Mouse (Mus musculus): ENCODE measurements around the gene Vmn2r9. TPM values are rescaled to one million over a fixed set of nuclear protein-coding genes. Genes with fewer than 3 reads are reported as not detected.
"Not testable (repeated sequence)": the region's sequence is repeated elsewhere in the genome, so short reads cannot be mapped to it uniquely, and the experiment has no call there.

Vmn2r9 gene
- not detected in 2 replicates for polyA plus RNA-seq (2012; ENCODE audit: insufficient read depth, insufficient read length, missing spikeins)

- not testable (repeated sequence) for H3K27ac ChIP-seq (ENCODE audit: insufficient read depth, low read depth, low read length); H3K4me1 ChIP-seq (ENCODE audit: control insufficient read depth, insufficient read depth, low read length); H3K4me3 ChIP-seq (ENCODE audit: insufficient read depth, low read length)
Observed at GRCm38 (mm10) chr5:108852501-108852900, at the start of gene Vmn2r9. Gene Vmn2r9 (minus strand): TSS chr5:108852601.

- H3K4me1 ChIP-seq (ENCODE audit: control insufficient read depth, insufficient read depth, low read length); H3K4me3 ChIP-seq (ENCODE audit: insufficient read depth, low read length); H3K27ac ChIP-seq (ENCODE audit: insufficient read depth, low read depth, low read length): not testable (repeated sequence)
Observed at GRCm38 (mm10) chr5:108866746-108867145, 14.3 kb upstream of the Vmn2r9 start.

DNA sequence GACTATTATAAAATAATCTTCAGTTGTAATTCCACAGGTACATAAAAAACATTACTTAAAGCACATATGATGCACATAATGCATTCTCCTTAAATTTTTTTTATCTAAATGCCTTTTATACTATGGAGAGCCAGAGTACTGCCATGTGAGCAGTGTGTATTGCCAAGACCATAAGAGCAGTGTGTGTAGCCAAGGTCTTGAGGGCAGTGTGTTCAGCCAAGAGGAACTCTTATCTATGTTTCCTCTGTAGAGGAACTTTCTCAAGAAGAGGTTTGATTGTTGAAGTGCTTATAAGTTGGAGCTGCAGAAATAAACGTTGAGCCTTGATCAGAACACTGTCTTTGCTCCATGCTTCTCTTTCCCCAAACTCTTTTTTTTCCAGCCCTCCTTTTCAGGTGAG lies 2.9 kb downstream of the Vmn2r9 start:
- Histone ChIP-seq H3K4me3 (ENCODE audit: insufficient read depth, low read length) (no peak overlapping the region), H3K27ac (ENCODE audit: insufficient read depth, low read depth, low read length) (no peak overlapping the region), H3K4me1 (ENCODE audit: control insufficient read depth, insufficient read depth, low read length) (no peaks in the 10 kb centered on the region)
- TF ChIP-seq POLR2A (IDR thresholded peaks at IDR 0.05; ENCODE audit: borderline replicate concordance, low read depth, low read length), result no peak
- no peak for TF ChIP-seq CTCF (IDR thresholded peaks at IDR 0.05; ENCODE audit: low read depth, low read length)

DNA sequence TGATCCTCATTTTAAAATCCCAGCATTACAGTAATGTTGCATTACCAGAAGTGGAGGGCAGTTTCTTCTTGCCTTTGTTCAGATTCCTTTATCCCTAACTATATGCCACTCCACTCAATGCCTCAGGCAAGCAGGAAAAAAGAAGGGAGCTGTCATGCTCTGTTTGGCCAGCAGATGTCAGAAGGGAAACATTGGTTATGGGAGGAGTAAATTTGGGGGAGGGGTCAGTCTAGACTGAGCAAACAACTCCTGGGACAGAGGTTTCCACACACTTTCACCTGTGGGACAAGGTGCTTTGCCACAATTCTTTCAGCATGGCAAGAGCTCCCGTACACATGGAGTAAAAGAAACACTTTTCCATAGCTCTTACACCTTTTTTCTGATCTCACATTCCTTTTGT lies 16.2 kb downstream of the Vmn2r9 start:
- Histone ChIP-seq H3K27ac (ENCODE audit: insufficient read depth, low read depth, low read length) (no peak overlapping the region), H3K4me1 (ENCODE audit: control insufficient read depth, insufficient read depth, low read length) (no peaks in the 10 kb centered on the region), H3K4me3 (ENCODE audit: insufficient read depth, low read length) (no peak overlapping the region)
- TF ChIP-seq POLR2A (IDR thresholded peaks at IDR 0.05; ENCODE audit: borderline replicate concordance, low read depth, low read length) (no peak), CTCF (IDR thresholded peaks at IDR 0.05; ENCODE audit: low read depth, low read length) (0 out of 2 replicates have a peak, but pooled peaks have one; percentile 16)

GRCm38 (mm10) chr5:108823276-108823675 lies 29.1 kb downstream of the Vmn2r9 start:
- Histone ChIP-seq H3K4me1 (ENCODE audit: control insufficient read depth, insufficient read depth, low read length) (peaks cover 7% of the 10 kb centered on the region), H3K27ac (ENCODE audit: insufficient read depth, low read depth, low read length) (no peak overlapping the region), H3K4me3 (ENCODE audit: insufficient read depth, low read length) (no peak overlapping the region)
- TF ChIP-seq POLR2A (IDR thresholded peaks at IDR 0.05; ENCODE audit: borderline replicate concordance, low read depth, low read length) (no peak), CTCF (IDR thresholded peaks at IDR 0.05; ENCODE audit: low read depth, low read length) (no peak)

DNA sequence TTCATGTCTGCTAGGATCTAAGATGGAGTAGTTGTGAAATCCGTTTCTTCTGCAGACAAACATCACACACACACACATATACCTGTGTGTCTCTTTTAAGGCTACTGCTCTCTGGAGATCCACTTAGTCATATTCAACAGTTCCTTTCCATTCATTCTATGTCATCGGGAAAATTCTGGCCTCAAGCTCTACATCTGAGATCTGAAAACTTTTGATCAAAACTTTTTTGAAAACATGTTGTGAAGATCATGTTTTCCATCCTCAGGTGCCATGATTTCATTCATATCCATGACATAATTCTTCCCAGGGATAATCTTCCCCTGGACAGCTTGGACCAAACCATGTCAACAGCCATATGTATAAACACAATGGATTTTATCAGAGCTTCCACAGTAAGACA lies 43.7 kb downstream of the Vmn2r9 start, which contains the start of gene Vmn2r8:
TSS of gene Vmn2r8 (minus strand) at position 101 of the 400 bp plus-strand sequence.
- not testable (repeated sequence) for H3K4me3 ChIP-seq (ENCODE audit: insufficient read depth, low read length)
- 0 out of 2 replicates have a peak within 1 kb of the TSS, but pooled peaks have one; percentile 21 for H3K27ac ChIP-seq (ENCODE audit: insufficient read depth, low read depth, low read length)
- peaks cover 12% of the 10 kb centered on the region for H3K4me1 ChIP-seq (ENCODE audit: control insufficient read depth, insufficient read depth, low read length)

- no peak overlapping the region for H3K27ac ChIP-seq (ENCODE audit: insufficient read depth, low read depth, low read length)
- TF ChIP-seq CTCF (IDR thresholded peaks at IDR 0.05; ENCODE audit: low read depth, low read length) (no peak), POLR2A (IDR thresholded peaks at IDR 0.05; ENCODE audit: borderline replicate concordance, low read depth, low read length) (no peak)
- H3K4me3 ChIP-seq (ENCODE audit: insufficient read depth, low read length), result no peak overlapping the region
- H3K4me1 ChIP-seq (ENCODE audit: control insufficient read depth, insufficient read depth, low read length), result peaks cover 11% of the 10 kb centered on the region
Observed at GRCm38 (mm10) chr5:108803646-108804045, 48.8 kb downstream of the Vmn2r9 start.

DNA sequence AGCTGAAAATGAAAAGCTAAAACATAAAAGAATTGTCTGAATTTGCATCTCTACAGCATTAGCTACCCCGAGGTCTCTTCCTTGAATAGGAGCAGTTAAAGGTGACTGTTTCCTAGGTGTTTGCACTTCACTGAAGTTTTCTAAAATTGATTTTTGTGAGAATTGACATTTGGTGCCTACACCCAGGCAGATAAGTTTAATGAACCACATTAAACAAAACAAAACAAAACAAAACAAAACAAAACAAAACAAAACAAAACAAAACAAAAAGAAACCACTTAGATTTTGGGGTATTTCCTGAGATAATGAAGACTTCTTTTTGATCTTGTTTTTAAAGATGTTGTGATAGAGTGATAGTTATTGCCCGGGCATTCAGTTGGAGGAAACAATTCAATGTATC lies 57.1 kb downstream of the Vmn2r9 start, which contains the start of gene Tmed11:
TSS of gene Tmed11 (minus strand) at position 101 of the 400 bp plus-strand sequence.
- not testable (repeated sequence) for H3K4me1 ChIP-seq (ENCODE audit: control insufficient read depth, insufficient read depth, low read length); H3K4me3 ChIP-seq (ENCODE audit: insufficient read depth, low read length); H3K27ac ChIP-seq (ENCODE audit: insufficient read depth, low read depth, low read length)

GRCm38 (mm10) chr5:108790385-108790784 lies 62.0 kb downstream of the Vmn2r9 start:
- not testable (repeated sequence) for H3K4me3 ChIP-seq (ENCODE audit: insufficient read depth, low read length); H3K27ac ChIP-seq (ENCODE audit: insufficient read depth, low read depth, low read length); H3K4me1 ChIP-seq (ENCODE audit: control insufficient read depth, insufficient read depth, low read length)

Other genes with a start within 250 kb of the Vmn2r9 start
- gene Gak, start 222.8 kb downstream of the Vmn2r9 start, polyA plus RNA-seq (2012; ENCODE audit: insufficient read depth, insufficient read length, missing spikeins), result 105 TPM in 2 replicates
- gene Tmem175, start 222.8 kb downstream of the Vmn2r9 start, polyA plus RNA-seq (2012; ENCODE audit: insufficient read depth, insufficient read length, missing spikeins), result 38.1 and 40.7 TPM in 2 replicates
- gene Idua, start 192.3 kb downstream of the Vmn2r9 start, polyA plus RNA-seq (2012; ENCODE audit: insufficient read depth, insufficient read length, missing spikeins), result 62.6 and 73.7 TPM in 2 replicates
- gene Dgkq, start 182.9 kb downstream of the Vmn2r9 start, polyA plus RNA-seq (2012; ENCODE audit: insufficient read depth, insufficient read length, missing spikeins), result 15.2 and 15.7 TPM in 2 replicates
- not detected in 2 replicates for gene Slc26a1, start 177.0 kb downstream of the Vmn2r9 start, polyA plus RNA-seq (2012; ENCODE audit: insufficient read depth, insufficient read length, missing spikeins)
- gene Fgfrl1, start 160.2 kb downstream of the Vmn2r9 start, polyA plus RNA-seq (2012; ENCODE audit: insufficient read depth, insufficient read length, missing spikeins), result 1.5 and 2.4 TPM in 2 replicates
- gene Rnf212, start 77.6 kb downstream of the Vmn2r9 start, polyA plus RNA-seq (2012; ENCODE audit: insufficient read depth, insufficient read length, missing spikeins), result 0.66 TPM in 1 of 2 replicates, not detected in the other
- gene Tmed11, start 57.2 kb downstream of the Vmn2r9 start, polyA plus RNA-seq (2012; ENCODE audit: insufficient read depth, insufficient read length, missing spikeins), result not detected in 2 replicates
- not detected in 2 replicates for gene Vmn2r8, start 43.8 kb downstream of the Vmn2r9 start, polyA plus RNA-seq (2012; ENCODE audit: insufficient read depth, insufficient read length, missing spikeins)
- gene Vmn2r10, start 153.9 kb upstream of the Vmn2r9 start, polyA plus RNA-seq (2012; ENCODE audit: insufficient read depth, insufficient read length, missing spikeins), result not detected in 2 replicates
- gene Vmn2r11, start 207.0 kb upstream of the Vmn2r9 start, polyA plus RNA-seq (2012; ENCODE audit: insufficient read depth, insufficient read length, missing spikeins), result 0.37 TPM in 1 of 2 replicates, not detected in the other
- gene Vmn2r12, start 245.3 kb upstream of the Vmn2r9 start, polyA plus RNA-seq (2012; ENCODE audit: insufficient read depth, insufficient read length, missing spikeins), result not detected in 2 replicates

Measured in bone marrow macrophage, adult 2 months (primary cell).